Mouse (Mus musculus): Measurements from ENCODE around the gene Chl1. TPM values are rescaled to one million over a fixed set of nuclear protein-coding genes. Genes with fewer than 3 reads are reported as not detected.

Gene Chl1
- total and polyA plus RNA-seq, 3 experiments: not detected

DNA sequence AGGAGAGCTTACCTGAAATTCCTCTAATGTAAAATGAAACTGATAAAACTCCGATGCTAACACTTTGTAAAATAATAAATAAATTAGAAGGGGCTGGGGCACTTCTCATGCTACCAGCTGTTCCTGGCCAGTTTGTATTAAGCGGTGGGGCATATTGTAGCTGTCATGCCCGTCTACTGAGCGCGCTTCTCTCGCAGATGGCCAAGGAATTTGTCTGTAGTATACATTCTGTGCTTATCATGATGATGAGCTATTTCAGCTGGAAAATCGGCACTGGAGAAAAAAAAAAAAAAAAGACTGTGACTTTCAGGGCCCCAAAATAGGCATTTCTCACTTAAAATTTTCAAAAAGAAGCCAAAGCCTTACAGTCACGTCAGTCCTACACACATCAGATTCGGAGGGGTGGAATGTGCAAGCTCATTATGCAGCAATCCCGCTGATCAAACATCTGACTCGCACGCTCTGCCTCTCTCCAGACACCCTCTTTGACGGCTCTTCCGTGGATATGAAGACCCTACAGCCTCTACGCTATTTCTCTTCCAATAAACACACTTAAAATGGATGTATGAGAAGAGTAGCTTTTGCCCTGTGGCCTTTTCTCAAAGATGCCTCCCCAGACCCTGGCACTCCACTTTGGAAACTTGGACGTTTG is 238.9 kb downstream of the Chl1 start:
- H3K27me3 ChIP-seq (replicated peaks): no peaks in the 10 kb centered on the region
- H3K79me2 ChIP-seq (replicated peaks; ENCODE audit: control insufficient read depth, extremely low read depth, insufficient read depth, poor library complexity, severe bottlenecking): no peaks in the 10 kb centered on the region
- H3K36me3 ChIP-seq (replicated peaks in 1 of 2; ENCODE audit: control insufficient read depth in 1 of 2, insufficient read depth in 1 of 2, low read length in 1 of 2): no peaks in the 10 kb centered on the region
- H3K9ac ChIP-seq (ENCODE audit: insufficient read depth, low read depth): no peak overlapping the region
- DNase-seq (ENCODE audit: extremely low read depth): no peak
- H3K27ac ChIP-seq (ENCODE audit: insufficient read depth, low read depth): no peak overlapping the region
- dilution Hi-C loops (cut with MboI; ENCODE audit: extremely low pct_ligation_motif_present, extremely low pct_unique_long_range_greater_than_20kb, low sequenced_read_pairs) (no loop called here), in situ Hi-C loops (cut with MboI; ENCODE audit: low pct_ligation_motif_present, low pct_unique_long_range_greater_than_20kb, low sequenced_read_pairs) (no loop called here)
- H3K4me1 ChIP-seq (ENCODE audit: control insufficient read depth in 1 of 2, insufficient read depth in 2 of 2): no peaks in the 10 kb centered on the region
- peaks cover 42% of the 10 kb centered on the region for H3K9me3 ChIP-seq (replicated peaks; ENCODE audit: low read length)
- TF ChIP-seq MAFK (IDR thresholded peaks at IDR 0.05; ENCODE audit: insufficient replicate concordance, low read length) (no peak), USF2 (conservative IDR thresholded peaks at IDR 0.05; ENCODE audit: low read depth, low read length) (no peak), EP300 (IDR thresholded peaks at IDR 0.05; ENCODE audit: low read length) (no peak), BHLHE40 (IDR thresholded peaks at IDR 0.05; ENCODE audit: low read depth, low read length) (no peak), MYC (IDR thresholded peaks at IDR 0.05; ENCODE audit: low read depth, low read length) (no peak)
- H3K4me2 ChIP-seq (ENCODE audit: insufficient read depth, low read depth, poor library complexity, severe bottlenecking): no peak overlapping the region
- no peak overlapping the region for H3K4me3 ChIP-seq (replicated peaks in 1 of 3; ENCODE audit: low read depth in 2 of 3, low read length in 2 of 3, poor library complexity in 1 of 3)

DNA sequence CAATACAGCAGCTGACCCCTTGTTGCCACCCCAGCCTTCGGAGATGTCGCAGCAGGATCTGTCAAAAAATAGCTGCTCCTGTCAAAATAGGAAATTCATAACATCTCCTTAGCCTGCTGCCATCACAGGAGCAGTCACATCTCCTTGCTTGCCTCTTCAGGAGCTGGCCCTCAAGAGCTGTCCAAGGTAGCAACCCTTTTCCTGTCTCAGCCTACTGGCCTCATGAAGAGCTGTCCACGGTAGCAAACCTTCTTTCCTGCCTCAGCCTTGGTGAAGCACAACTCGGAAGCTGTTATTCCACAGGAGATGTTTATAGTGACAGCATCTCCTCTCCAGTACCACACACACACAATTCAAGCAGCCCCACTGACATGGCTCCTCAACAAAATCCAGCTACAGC is 243.5 kb downstream of the Chl1 start:
- no peak for DNase-seq (ENCODE audit: extremely low read depth)
- in situ Hi-C loops (cut with MboI; ENCODE audit: low pct_ligation_motif_present, low pct_unique_long_range_greater_than_20kb, low sequenced_read_pairs): no loop called here

DNA sequence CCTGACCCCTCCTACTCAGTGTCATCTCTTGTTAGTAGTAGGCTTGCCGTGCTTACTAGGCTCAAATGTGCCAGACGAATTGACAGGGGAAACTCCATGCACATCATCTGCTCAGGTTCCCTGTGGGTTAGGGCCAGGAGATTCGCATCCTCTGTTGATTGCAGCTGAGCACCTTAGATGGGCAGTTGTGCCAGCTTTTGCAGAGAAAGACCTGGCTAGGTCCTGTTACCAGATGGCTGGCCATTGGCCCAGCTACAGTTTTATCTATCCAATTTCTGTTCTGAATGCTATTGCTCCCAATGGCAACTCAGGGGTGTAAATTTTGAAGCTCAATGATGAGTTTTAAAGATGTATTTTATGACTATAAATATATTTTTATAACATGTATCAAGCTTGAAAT is 256.4 kb downstream of the Chl1 start:
- H3K79me2 ChIP-seq (replicated peaks; ENCODE audit: control insufficient read depth, extremely low read depth, insufficient read depth, poor library complexity, severe bottlenecking): no peaks in the 10 kb centered on the region
- no peaks in the 10 kb centered on the region for H3K4me1 ChIP-seq (ENCODE audit: control insufficient read depth in 1 of 2, insufficient read depth in 2 of 2)
- no peak overlapping the region for H3K4me2 ChIP-seq (ENCODE audit: insufficient read depth, low read depth, poor library complexity, severe bottlenecking)
- no peaks in the 10 kb centered on the region for H3K27me3 ChIP-seq (replicated peaks)
- no peak overlapping the region for H3K9ac ChIP-seq (ENCODE audit: insufficient read depth, low read depth)
- H3K4me3 ChIP-seq (replicated peaks in 1 of 3; ENCODE audit: low read depth in 2 of 3, low read length in 2 of 3, poor library complexity in 1 of 3): no peak overlapping the region
- peaks cover 38% of the 10 kb centered on the region for H3K9me3 ChIP-seq (replicated peaks; ENCODE audit: low read length)
- dilution Hi-C loops (cut with MboI; ENCODE audit: extremely low pct_ligation_motif_present, extremely low pct_unique_long_range_greater_than_20kb, low sequenced_read_pairs) (no loop called here), in situ Hi-C loops (cut with MboI; ENCODE audit: low pct_ligation_motif_present, low pct_unique_long_range_greater_than_20kb, low sequenced_read_pairs) (no loop called here)
- no peak for DNase-seq (ENCODE audit: extremely low read depth)
- TF ChIP-seq CHD2 (IDR thresholded peaks at IDR 0.05; ENCODE audit: low read length) (no peak), MEF2A (IDR thresholded peaks at IDR 0.05; ENCODE audit: borderline replicate concordance, low read depth, low read length) (no peak), HCFC1 (IDR thresholded peaks at IDR 0.05; ENCODE audit: low read depth, low read length) (no peak), IRF4 (IDR thresholded peaks at IDR 0.05; ENCODE audit: low read depth, low read length) (no peak), MAX (IDR thresholded peaks at IDR 0.05; ENCODE audit: low read length) (no peak), JUN (IDR thresholded peaks at IDR 0.05; ENCODE audit: insufficient read depth, low read depth, low read length) (no peak)
- no peak overlapping the region for H3K27ac ChIP-seq (ENCODE audit: insufficient read depth, low read depth)
- H3K36me3 ChIP-seq (replicated peaks in 1 of 2; ENCODE audit: control insufficient read depth in 1 of 2, insufficient read depth in 1 of 2, low read length in 1 of 2): no peaks in the 10 kb centered on the region

More for the DNA sequence above, 243.5 kb downstream of the Chl1 start:
- Histone ChIP-seq H3K4me1 (ENCODE audit: control insufficient read depth in 1 of 2, insufficient read depth in 2 of 2) (no peaks in the 10 kb centered on the region), H3K36me3 (replicated peaks in 1 of 2; ENCODE audit: control insufficient read depth in 1 of 2, insufficient read depth in 1 of 2, low read length in 1 of 2) (no peaks in the 10 kb centered on the region), H3K9ac (ENCODE audit: insufficient read depth, low read depth) (no peak overlapping the region), H3K9me3 (replicated peaks; ENCODE audit: low read length) (peaks cover 41% of the 10 kb centered on the region), H3K4me2 (ENCODE audit: insufficient read depth, low read depth, poor library complexity, severe bottlenecking) (no peak overlapping the region), H3K4me3 (replicated peaks in 1 of 3; ENCODE audit: low read depth in 2 of 3, low read length in 2 of 3, poor library complexity in 1 of 3) (no peak overlapping the region), H3K79me2 (replicated peaks; ENCODE audit: control insufficient read depth, extremely low read depth, insufficient read depth, poor library complexity, severe bottlenecking) (no peaks in the 10 kb centered on the region), H3K27ac (ENCODE audit: insufficient read depth, low read depth) (no peak overlapping the region), H3K27me3 (replicated peaks) (no peaks in the 10 kb centered on the region)
- TF ChIP-seq TCF12 (IDR thresholded peaks at IDR 0.05; ENCODE audit: low read depth, low read length) (no peak), ELF1 (IDR thresholded peaks at IDR 0.05; ENCODE audit: low read depth, low read length) (no peak), MAFK (IDR thresholded peaks at IDR 0.05; ENCODE audit: insufficient replicate concordance, low read length) (no peak), KAT2A (IDR thresholded peaks at IDR 0.05; ENCODE audit: insufficient replicate concordance, low read length) (no peak), E2F4 (IDR thresholded peaks at IDR 0.05; ENCODE audit: insufficient replicate concordance, low read depth, low read length) (no peak), ZNF384 (IDR thresholded peaks at IDR 0.05; ENCODE audit: low read depth, low read length) (no peak), NELFE (IDR thresholded peaks at IDR 0.05; ENCODE audit: low read depth, low read length) (no peak), RAD21 (IDR thresholded peaks at IDR 0.05; ENCODE audit: low read depth, low read length) (no peak), IRF4 (IDR thresholded peaks at IDR 0.05; ENCODE audit: low read depth, low read length) (no peak), CHD2 (IDR thresholded peaks at IDR 0.05; ENCODE audit: low read length) (no peak), ETS1 (conservative IDR thresholded peaks at IDR 0.05; ENCODE audit: low read depth, low read length) (no peak), ZMIZ1 (IDR thresholded peaks at IDR 0.05; ENCODE audit: low read depth, low read length) (no peak), NRF1 (IDR thresholded peaks at IDR 0.05; ENCODE audit: low read depth, low read length) (no peak)
- dilution Hi-C loops (cut with MboI; ENCODE audit: extremely low pct_ligation_motif_present, extremely low pct_unique_long_range_greater_than_20kb, low sequenced_read_pairs): no loop called here

Measured in CH12.LX (cell line).